Mouse (Mus musculus): ENCODE results near the gene Nr1h2.

Gene Nr1h2

GRCm38 (mm10) chr7:44584921-44585320 is 31.2 kb upstream of the Nr1h2 start:
- DNase-seq (ENCODE audit: low spot score in 2 of 2), result no peak

GRCm38 (mm10) chr7:44584265-44584804 is 30.6 kb upstream of the Nr1h2 start:
- no peak for DNase-seq (ENCODE audit: low spot score in 2 of 2)

GRCm38 (mm10) chr7:44583146-44583545 is 29.4 kb upstream of the Nr1h2 start:
- no peak for DNase-seq (ENCODE audit: low spot score in 2 of 2)

- DNase-seq (ENCODE audit: low spot score in 2 of 2), result no peak
Measured at GRCm38 (mm10) chr7:44582709-44583108, 29.0 kb upstream of the Nr1h2 start.

- DNase-seq (ENCODE audit: low spot score in 2 of 2), result no peak
Measured at GRCm38 (mm10) chr7:44581637-44582036, 27.9 kb upstream of the Nr1h2 start.

GRCm38 (mm10) chr7:44576333-44576844 is 22.6 kb upstream of the Nr1h2 start:
- no peak for DNase-seq (ENCODE audit: low spot score in 2 of 2)

- no peak for DNase-seq (ENCODE audit: low spot score in 2 of 2)
Measured at GRCm38 (mm10) chr7:44572956-44573484, 19.3 kb upstream of the Nr1h2 start.

GRCm38 (mm10) chr7:44572213-44572701 is 18.5 kb upstream of the Nr1h2 start, which contains the start of gene Napsa:
Napsa (plus strand) TSS chr7:44572380.
- no peak for DNase-seq (ENCODE audit: low spot score in 2 of 2)

- no peak for DNase-seq (ENCODE audit: low spot score in 2 of 2)
Measured at GRCm38 (mm10) chr7:44571811-44572210, 18.1 kb upstream of the Nr1h2 start.

GRCm38 (mm10) chr7:44570989-44571388 is 17.2 kb upstream of the Nr1h2 start:
- no peak for DNase-seq (ENCODE audit: low spot score in 2 of 2)

- DNase-seq (ENCODE audit: low spot score in 2 of 2), result no peak
Measured at GRCm38 (mm10) chr7:44568803-44569202, 15.1 kb upstream of the Nr1h2 start.

- DNase-seq (ENCODE audit: low spot score in 2 of 2), result no peak
Measured at GRCm38 (mm10) chr7:44565414-44565813, 11.7 kb upstream of the Nr1h2 start.

GRCm38 (mm10) chr7:44564486-44564885 is 10.7 kb upstream of the Nr1h2 start:
- DNase-seq (ENCODE audit: low spot score in 2 of 2), result no peak

- no peak for DNase-seq (ENCODE audit: low spot score in 2 of 2)
Measured at GRCm38 (mm10) chr7:44563284-44563683, 9.5 kb upstream of the Nr1h2 start.

- peak; percentile 56 to 57 for DNase-seq (ENCODE audit: low spot score in 2 of 2)
Measured at GRCm38 (mm10) chr7:44560435-44561400, 7.0 kb upstream of the Nr1h2 start.

- no peak for DNase-seq (ENCODE audit: low spot score in 2 of 2)
Measured at GRCm38 (mm10) chr7:44557629-44558028, 3.9 kb upstream of the Nr1h2 start.

GRCm38 (mm10) chr7:44553196-44553764 is 471 bp downstream of the Nr1h2 start:
- DNase-seq (ENCODE audit: low spot score in 2 of 2), result peak in 1 of 2 experiments; percentile 55

GRCm38 (mm10) chr7:44552141-44552908 is 1.4 kb downstream of the Nr1h2 start:
- no peak for DNase-seq (ENCODE audit: low spot score in 2 of 2)

- DNase-seq (ENCODE audit: low spot score in 2 of 2), result no peak
Measured at GRCm38 (mm10) chr7:44551731-44552130, 2.0 kb downstream of the Nr1h2 start.

GRCm38 (mm10) chr7:44551301-44551700 is 2.5 kb downstream of the Nr1h2 start:
- no peak for DNase-seq (ENCODE audit: low spot score in 2 of 2)

GRCm38 (mm10) chr7:44550409-44550678 is 3.4 kb downstream of the Nr1h2 start:
- DNase-seq (ENCODE audit: low spot score in 2 of 2), result no peak
